Mouse (Mus musculus) c-Kit-positive CD71-positive TER-119-positive erythroid progenitor cells, embryonic 14.5 days (primary cell): ENCODE data around the gene Helz2.
"Not testable (repeated sequence)": the region's sequence is repeated elsewhere in the genome, so short reads cannot be mapped to it uniquely, and the experiment has no call there.

Experiments
- DNase-seq: peaks from one replicate; pipeline ENCODE4 v3.0.0-alpha.2; 2013; ENCODE audit warnings: low spot score

Helz2 gene

GRCm38 (mm10) chr2:181196628-181197300 is 45.1 kb downstream of the Helz2 start:
- no peak for DNase-seq

GRCm38 (mm10) chr2:181193044-181193443 is 48.8 kb downstream of the Helz2 start:
- DNase-seq = no peak

GRCm38 (mm10) chr2:181191936-181192335 is 49.9 kb downstream of the Helz2 start:
- no peak for DNase-seq

- DNase-seq = not testable (repeated sequence)
Observed at GRCm38 (mm10) chr2:181191385-181191784, 50.4 kb downstream of the Helz2 start.

- DNase-seq = no peak
Observed at GRCm38 (mm10) chr2:181189321-181189720, 52.5 kb downstream of the Helz2 start.

- DNase-seq = no peak
Observed at GRCm38 (mm10) chr2:181188681-181189080, 53.1 kb downstream of the Helz2 start.

- peak; percentile 92 for DNase-seq
Observed at GRCm38 (mm10) chr2:181187121-181188000, 54.5 kb downstream of the Helz2 start, which contains the start of gene Ppdpf. Ppdpf (plus strand) TSS chr2:181187247.

- peak; percentile 87 for DNase-seq
Observed at GRCm38 (mm10) chr2:181186635-181187034, 55.2 kb downstream of the Helz2 start.

GRCm38 (mm10) chr2:181180898-181181297 is 60.9 kb downstream of the Helz2 start:
- no peak for DNase-seq

- no peak for DNase-seq
Observed at GRCm38 (mm10) chr2:181178471-181178870, 63.4 kb downstream of the Helz2 start.

GRCm38 (mm10) chr2:181178015-181178414 is 63.8 kb downstream of the Helz2 start:
- DNase-seq = no peak
